Mouse (Mus musculus): Measurements from ENCODE around the gene Npepps.

- no peak for TF ChIP-seq POLR2A (IDR thresholded peaks at IDR 0.05; ENCODE audit: borderline replicate concordance, control insufficient read depth, low read depth, low read length)
- TF ChIP-seq CTCF (IDR thresholded peaks at IDR 0.05; ENCODE audit: control insufficient read depth, insufficient read depth, low read length) = no peak
Measured at GRCm38 (mm10) chr11:97188643-97188955, 91.8 kb downstream of the Npepps start.

Data from bone marrow, adult 2 months (tissue).